Mouse (Mus musculus): ENCODE data around the gene Selenok.

The Selenok gene

GRCm38 (mm10) chr14:29996000-29996751 is 28.1 kb downstream of the Selenok start:
- no peak for DNase-seq

GRCm38 (mm10) chr14:29997345-29997744 is 29.2 kb downstream of the Selenok start:
- no peak for DNase-seq

DNA sequence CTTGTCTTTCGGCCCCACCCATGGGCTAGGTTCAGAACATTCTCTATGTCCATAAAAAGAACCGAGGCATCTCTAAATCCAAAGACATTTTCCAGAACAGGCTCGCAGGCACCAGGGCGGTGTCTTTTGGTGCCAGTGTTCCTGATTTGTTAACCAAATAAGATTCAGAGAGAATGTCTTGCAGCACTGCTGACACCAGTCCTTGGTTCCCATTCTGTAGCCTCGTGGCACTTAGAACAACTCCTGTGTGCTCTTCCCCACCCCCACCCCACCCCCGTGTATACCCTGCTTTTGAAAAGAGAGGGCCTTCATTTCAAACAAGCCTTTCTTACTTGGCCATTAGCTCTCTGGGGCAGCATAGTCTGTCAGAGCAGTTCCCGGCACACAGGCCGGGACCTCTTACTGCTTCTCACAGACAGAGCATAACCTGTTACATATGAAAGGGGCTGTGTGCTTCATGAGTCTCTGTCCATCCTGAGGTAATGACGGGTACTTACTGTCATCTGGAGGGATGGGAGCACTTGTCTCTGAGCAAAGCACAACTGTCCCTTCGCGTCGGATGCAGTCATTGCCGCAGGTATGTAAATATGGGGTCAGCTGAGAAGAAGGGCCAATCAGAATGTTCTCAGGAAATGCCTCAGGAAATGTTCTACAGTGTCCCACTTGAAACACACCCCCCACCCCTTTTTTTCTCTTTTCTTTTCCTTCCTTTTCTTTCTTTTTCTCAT is 30.8 kb downstream of the Selenok start:
- no peak for DNase-seq

- DNase-seq = no peak
Observed at GRCm38 (mm10) chr14:29999475-29999811, 31.3 kb downstream of the Selenok start.

GRCm38 (mm10) chr14:30008733-30009575 is 40.8 kb downstream of the Selenok start, which contains the start of the genes Il17rb and Chdh:
Il17rb (minus strand) TSS chr14:30008896.
Chdh (plus strand) TSS chr14:30009023.
- peak; percentile 20 for DNase-seq

DNA sequence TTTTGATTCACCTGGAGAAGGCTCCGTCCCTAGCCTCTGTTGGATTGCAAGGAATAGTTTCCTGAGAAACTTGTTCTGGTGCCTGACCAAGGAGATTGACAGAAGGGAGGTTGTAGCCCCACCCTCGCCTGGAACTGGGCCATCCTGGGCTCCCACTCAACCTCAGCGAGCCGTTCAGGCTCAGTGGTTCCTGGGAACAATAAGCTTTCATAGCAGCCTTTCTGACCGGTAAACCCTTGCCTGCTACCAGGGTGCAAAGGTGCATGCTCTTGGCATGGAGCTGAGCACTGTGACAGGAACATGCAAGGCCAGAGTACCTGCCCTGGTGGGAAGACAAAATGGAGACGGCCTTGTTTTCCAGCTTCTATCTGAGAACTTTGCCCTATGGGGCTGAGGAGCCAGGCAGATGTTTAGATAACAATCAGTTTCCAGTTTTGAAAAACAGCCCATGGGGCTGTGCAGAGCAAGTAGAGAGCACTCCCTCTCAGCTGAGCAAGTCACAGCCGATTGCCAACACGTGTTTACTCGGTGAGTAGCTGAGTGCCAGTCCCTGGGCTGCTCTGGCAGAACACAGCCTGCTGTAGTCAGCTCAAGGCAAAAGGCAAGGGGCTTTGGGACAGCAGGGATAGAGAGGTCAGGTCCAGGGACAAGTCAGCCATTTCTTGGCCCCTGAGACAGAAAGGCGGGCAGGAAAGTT is 41.9 kb downstream of the Selenok start:
- no peak for DNase-seq

GRCm38 (mm10) chr14:30011886-30012560 is 43.9 kb downstream of the Selenok start:
- DNase-seq = no peak

GRCm38 (mm10) chr14:30014487-30014886 is 46.4 kb downstream of the Selenok start:
- DNase-seq = no peak

DNA sequence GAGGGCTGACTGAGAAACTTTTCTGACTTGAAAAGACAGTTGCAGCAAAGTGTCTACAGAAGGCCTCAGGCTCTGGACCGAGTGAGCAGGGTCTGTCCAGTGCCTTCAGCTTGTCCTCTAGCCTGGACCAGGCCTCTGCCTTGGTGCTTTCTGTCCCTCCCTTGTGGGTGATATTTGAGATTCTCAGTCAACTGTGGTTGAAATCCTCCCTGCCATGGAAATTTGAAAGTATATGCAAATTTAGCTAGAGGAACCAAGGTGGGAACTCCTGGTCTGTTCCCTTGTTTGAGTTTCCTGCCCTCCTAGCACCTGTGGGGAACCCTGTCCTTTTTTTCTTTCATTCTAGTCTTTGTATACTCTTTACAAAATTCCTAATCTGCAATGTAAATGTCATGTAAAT is 46.9 kb downstream of the Selenok start:
- no peak for DNase-seq

DNA sequence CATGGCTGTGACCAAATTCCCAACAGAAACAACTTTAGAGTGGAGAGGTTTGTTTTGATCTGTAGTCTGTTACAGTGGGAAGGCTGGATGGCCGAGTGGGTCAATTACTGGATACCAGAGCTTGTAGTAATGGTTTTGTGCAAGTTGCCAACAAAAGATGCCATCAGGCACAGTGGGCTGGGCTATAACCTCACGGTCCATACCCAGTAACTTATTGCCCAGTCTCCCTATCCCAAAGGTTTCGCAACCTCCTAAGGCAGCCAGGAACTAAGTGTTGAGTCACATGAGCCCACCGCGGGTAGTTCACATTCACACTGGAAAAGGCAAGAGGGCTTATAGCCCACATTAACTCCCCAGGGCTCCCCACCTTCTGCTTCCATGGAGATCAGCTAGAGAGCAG is 48.6 kb downstream of the Selenok start:
- DNase-seq = no peak

GRCm38 (mm10) chr14:30017794-30018462 is 49.8 kb downstream of the Selenok start:
- no peak for DNase-seq

DNA sequence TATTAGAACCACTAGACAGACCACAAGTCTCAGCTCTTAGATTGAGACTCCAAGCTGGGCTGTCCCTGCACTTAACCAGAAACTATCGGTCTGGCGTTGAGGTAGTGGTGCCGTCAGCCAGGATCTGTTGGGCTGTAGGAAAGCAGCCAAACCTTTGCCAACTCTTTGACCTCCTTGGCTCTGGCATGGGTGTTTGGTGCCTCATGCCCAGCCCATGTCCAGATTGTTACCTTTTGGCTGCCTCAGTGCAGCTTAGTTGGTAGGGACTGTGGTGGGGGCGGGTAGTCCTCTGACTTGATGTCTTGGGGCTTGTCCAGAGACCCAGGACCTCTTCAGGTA is 50.3 kb downstream of the Selenok start:
- no peak for DNase-seq

DNA sequence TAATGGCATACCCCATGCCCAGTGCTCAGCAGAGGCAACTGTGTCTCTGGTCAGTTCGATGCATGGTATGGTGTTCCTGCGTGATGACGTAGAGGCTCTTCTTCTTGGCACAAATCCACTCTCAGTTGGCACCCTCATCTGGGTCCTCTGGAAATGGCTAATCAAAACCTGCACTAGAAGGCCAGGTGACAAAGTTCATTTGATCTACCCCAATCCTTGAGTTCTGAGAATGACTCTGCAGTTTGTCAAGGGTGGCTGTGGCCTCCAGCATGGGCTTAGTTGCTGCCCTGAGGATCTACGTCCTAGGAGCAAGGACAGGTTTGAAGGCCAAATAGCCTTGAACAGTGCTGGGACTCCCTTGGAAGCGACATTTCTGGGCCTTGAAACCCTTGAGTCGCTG is 50.7 kb downstream of the Selenok start:
- no peak for DNase-seq

GRCm38 (mm10) chr14:30019375-30019774 is 51.3 kb downstream of the Selenok start:
- DNase-seq = no peak

DNA sequence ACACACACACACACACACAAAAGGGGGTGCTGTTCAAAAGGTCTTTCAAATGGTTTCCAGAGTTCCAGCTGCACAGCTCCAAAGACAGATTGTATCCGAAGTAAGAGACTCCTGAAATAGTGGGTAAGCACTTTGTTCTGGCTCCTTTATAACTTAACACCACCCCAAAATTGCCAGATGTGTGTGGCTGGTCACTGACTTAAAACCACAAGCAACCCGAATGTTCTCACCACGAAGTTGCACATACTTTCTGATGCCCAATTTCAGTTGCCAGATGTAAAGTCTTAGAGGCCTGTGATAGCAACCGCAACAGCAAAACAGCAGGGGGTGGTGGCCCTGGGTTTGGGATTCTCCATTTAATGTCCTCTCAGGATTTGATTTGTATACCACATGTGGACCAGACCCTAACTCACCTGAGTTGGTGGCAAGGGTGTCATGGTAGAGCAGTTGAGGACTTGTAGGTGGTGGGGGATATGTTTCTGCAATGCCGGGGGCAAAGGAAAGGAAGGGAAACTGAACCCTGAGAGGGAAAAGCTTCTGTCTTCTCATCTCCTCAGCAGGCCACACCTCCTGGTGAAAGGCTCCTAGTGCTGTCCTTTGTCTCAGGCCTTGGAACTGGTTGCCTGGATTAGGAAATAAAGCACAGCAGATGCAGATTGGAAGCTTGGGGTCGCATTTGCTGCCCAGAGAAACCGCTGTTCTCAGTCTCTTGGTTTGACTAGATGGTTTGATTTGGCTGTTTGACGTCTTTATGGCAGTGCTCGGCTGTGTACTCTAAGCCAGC is 51.9 kb downstream of the Selenok start:
- DNase-seq = no peak

GRCm38 (mm10) chr14:30022471-30022870 is 54.4 kb downstream of the Selenok start:
- DNase-seq = no peak

DNA sequence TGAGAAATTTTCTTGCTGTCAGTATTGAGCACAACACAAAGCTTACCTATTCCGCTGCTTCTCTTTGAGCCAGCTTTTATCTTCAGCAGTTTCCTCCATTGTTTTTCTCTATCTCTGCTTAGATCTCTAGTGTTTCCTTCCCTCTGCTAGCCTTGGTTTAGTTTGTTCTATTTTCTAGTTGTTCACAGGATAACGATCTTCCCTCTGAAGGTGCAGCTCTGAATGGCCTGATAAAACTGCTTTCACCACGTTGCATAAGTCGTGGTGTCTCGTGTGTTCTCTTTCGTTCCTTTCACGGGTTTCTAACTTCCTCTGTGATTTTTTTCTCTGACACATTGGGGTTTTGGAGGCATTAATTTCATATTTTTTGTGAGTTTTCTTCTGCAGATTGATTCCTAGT is 56.3 kb downstream of the Selenok start:
- DNase-seq = no peak
